Mouse (Mus musculus) testis, adult 2 months (tissue): Measurements from ENCODE around the gene Gucy2c.

ENCODE experiments used
- CTCF ChIP-seq: fragments of 200-500 bp; IDR thresholded peaks from 2 replicates; pipeline ENCODE4 v1.5.1; 2012; ENCODE audit warnings: low read depth, mild to moderate bottlenecking, inconsistent platforms, low read length, moderate library complexity; ENCODE audit not compliant: control insufficient read depth, insufficient read depth, insufficient replicate concordance
- POLR2A ChIP-seq: fragments of 200-500 bp; IDR thresholded peaks from 2 replicates; pipeline ENCODE4 v1.6.1; 2012; ENCODE audit warnings: low read depth, mild to moderate bottlenecking, inconsistent platforms, low read length, moderate library complexity; ENCODE audit not compliant: control insufficient read depth

GRCm38 (mm10) chr6:136811196-136811595 lies 29.6 kb upstream of the Gucy2c start:
- no peak for TF ChIP-seq POLR2A
- TF ChIP-seq CTCF: no peak
